Mouse (Mus musculus): ENCODE results near the gene Gm11239. TPM values are rescaled to one million over a fixed set of nuclear protein-coding genes. Genes with fewer than 3 reads are reported as not detected.
"Not testable (repeated sequence)": the region's sequence is repeated elsewhere in the genome, so short reads cannot be mapped to it uniquely, and the experiment has no call there.

The Gm11239 gene
- not detected for total RNA-seq (2021)
- long read RNA-seq, experiment 1: 0 reads
- long read RNA-seq, experiment 2: 0 reads

- intact Hi-C loops (cut with DNase I); H3K4me3 ChIP-seq; H3K27ac ChIP-seq; DNase-seq (ENCODE audit: extremely low spot score in 1 of 2, low spot score in 2 of 2): not testable (repeated sequence)
These were observed at the start of gene Gm11239 for GRCm38 (mm10) chr4:73668054-73668453. Gm11239 (plus strand) TSS chr4:73668354.

DNA sequence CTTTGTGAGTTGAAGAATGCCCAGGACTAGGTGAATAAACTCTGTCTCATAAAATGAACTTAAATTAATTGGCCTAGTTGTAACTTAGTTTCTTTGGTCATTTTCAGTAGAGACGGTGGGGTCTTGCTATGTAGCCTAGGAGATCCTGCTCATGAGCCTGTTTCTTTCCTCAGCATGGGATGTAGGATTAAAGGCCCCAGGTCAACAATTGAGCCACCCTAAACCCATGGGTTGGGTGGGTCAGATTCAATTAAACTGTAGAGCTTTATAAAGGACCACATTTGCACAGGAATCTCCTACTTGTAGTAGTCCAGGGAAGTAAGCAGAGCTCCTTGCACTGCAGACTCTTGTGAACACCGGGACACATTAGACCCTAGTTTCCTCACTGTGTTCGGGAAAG lies 45.5 kb upstream of the Gm11239 start, which contains the start of gene Gm11237:
Gm11237 (plus strand) TSS at position 301 of the 400 bp plus-strand sequence.
- DNase-seq (ENCODE audit: extremely low spot score in 1 of 2, low spot score in 2 of 2); H3K27ac ChIP-seq; H3K4me3 ChIP-seq; intact Hi-C loops (cut with DNase I): not testable (repeated sequence)

DNA sequence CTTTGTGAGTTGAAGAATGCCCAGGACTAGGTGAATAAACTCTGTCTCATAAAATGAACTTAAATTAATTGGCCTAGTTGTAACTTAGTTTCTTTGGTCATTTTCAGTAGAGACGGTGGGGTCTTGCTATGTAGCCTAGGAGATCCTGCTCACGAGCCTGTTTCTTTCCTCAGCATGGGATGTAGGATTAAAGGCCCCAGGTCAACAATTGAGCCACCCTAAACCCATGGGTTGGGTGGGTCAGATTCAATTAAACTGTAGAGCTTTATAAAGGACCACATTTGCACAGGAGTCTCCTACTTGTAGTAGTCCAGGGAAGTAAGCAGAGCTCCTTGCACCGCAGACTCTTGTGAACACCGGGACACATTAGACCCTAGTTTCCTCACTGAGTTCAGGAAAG lies 30.3 kb upstream of the Gm11239 start, which contains the start of gene Gm11236:
Gm11236 (plus strand) TSS at position 301 of the 400 bp plus-strand sequence.
- DNase-seq (ENCODE audit: extremely low spot score in 1 of 2, low spot score in 2 of 2); H3K4me3 ChIP-seq; H3K27ac ChIP-seq; intact Hi-C loops (cut with DNase I): not testable (repeated sequence)

GRCm38 (mm10) chr4:73661864-73662263 lies 6.3 kb upstream of the Gm11239 start:
- H3K4me3 ChIP-seq; DNase-seq (ENCODE audit: extremely low spot score in 1 of 2, low spot score in 2 of 2); intact Hi-C loops (cut with DNase I); H3K27ac ChIP-seq: not testable (repeated sequence)

DNA sequence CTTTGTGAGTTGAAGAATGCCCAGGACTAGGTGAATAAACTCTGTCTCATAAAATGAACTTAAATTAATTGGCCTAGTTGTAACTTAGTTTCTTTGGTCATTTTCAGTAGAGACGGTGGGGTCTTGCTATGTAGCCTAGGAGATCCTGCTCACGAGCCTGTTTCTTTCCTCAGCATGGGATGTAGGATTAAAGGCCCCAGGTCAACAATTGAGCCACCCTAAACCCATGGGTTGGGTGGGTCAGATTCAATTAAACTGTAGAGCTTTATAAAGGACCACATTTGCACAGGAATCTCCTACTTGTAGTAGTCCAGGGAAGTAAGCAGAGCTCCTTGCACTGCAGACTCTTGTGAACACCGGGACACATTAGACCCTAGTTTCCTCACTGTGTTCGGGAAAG lies 15.1 kb downstream of the Gm11239 start, which contains the start of gene Gm428:
Gm428 (plus strand) TSS at position 301 of the 400 bp plus-strand sequence.
- H3K4me3 ChIP-seq; H3K27ac ChIP-seq; intact Hi-C loops (cut with DNase I); DNase-seq (ENCODE audit: extremely low spot score in 1 of 2, low spot score in 2 of 2): not testable (repeated sequence)

DNA sequence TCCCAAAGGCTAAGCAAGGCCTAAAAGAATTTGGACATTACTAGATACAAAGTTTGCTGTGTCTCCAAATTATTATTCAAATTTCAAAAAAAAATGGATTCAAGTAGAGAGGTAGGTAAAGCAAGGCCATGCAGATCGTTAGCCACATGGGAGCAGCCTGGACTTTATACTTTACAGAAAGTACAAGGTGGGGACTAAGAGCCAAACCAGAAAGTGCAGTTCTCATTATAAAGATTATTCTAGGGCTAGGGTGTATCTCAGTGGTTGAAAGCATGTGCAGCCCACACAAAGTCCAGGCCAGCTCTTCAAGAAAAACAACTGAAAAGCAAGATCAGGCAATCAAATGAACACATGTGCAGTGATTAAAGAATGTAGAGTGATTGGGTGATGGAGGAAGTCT lies 50.6 kb downstream of the Gm11239 start:
- intact Hi-C loops (cut with DNase I): no loop called here
- TF ChIP-seq CTCF (IDR thresholded peaks at IDR 0.05): no peak
- Histone ChIP-seq H3K4me3 (no peak overlapping the region), H3K27ac (no peak overlapping the region)
- no peak for DNase-seq (ENCODE audit: extremely low spot score in 1 of 2, low spot score in 2 of 2)

- no peak overlapping the region for H3K4me3 ChIP-seq
- DNase-seq (ENCODE audit: extremely low spot score in 1 of 2, low spot score in 2 of 2): no peak
- intact Hi-C loops (cut with DNase I): no loop called here
- no peak overlapping the region for H3K27ac ChIP-seq
- TF ChIP-seq CTCF (IDR thresholded peaks at IDR 0.05): no peak
These were observed 51.7 kb downstream of the Gm11239 start for GRCm38 (mm10) chr4:73719819-73720218.

Other genes with a start within 250 kb of the Gm11239 start
- not detected for gene Gm11238, start 60.5 kb upstream of the Gm11239 start, total RNA-seq (2021)
- not detected for gene Gm11237, start 45.4 kb upstream of the Gm11239 start, total RNA-seq (2021)
- not detected for gene Gm11236, start 30.2 kb upstream of the Gm11239 start, total RNA-seq (2021)
- gene Gm428, start 15.2 kb downstream of the Gm11239 start, total RNA-seq (2021): not detected
- gene Rasef, start 122.6 kb downstream of the Gm11239 start, total RNA-seq (2021): under 1 TPM in 1 of 2 experiments, not detected in 1; 0.11 TPM
- not detected for gene Gm11758, start 207.9 kb downstream of the Gm11239 start, total RNA-seq (2021)
- not detected for gene Gm11757, start 222.8 kb downstream of the Gm11239 start, total RNA-seq (2021)
- not detected for gene Gm13871, start 237.6 kb downstream of the Gm11239 start, total RNA-seq (2021)

Measured in left cerebral cortex, adult 2 months (tissue).